Mouse (Mus musculus): ENCODE measurements at regions not wholly inside any gene's neighbourhood (a gene's known extent, or its start where the extent isn't known, plus 50 kb on each side); places are given as distances from the start of the nearest gene placed in this dataset.

- 0 out of 2 replicates have a peak, but pooled peaks cover 2% of the 10 kb centered on the region for H3K4me1 ChIP-seq
Observed at GRCm38 (mm10) chr1:194565574-194565973, 52.4 kb upstream of the Plxna2 start.

GRCm38 (mm10) chr1:194563946-194564345 is 54.1 kb upstream of the Plxna2 start:
- Histone ChIP-seq H3K9me3 (replicated peaks) (no peaks in the 10 kb centered on the region), H3K4me1 (0 out of 2 replicates have a peak, but pooled peaks cover 6% of the 10 kb centered on the region), H3K27ac (replicated peaks) (no peak overlapping the region), H3K4me3 (no peak overlapping the region), H3K27me3 (ENCODE audit: low read depth, poor library complexity, severe bottlenecking) (no peaks in the 10 kb centered on the region), H3K36me3 (no peaks in the 10 kb centered on the region)
- WGBS, result 76% methylated on average over 2 of the region's 2 CpGs
- no peak for DNase-seq (ENCODE audit: low spot score)

More at GRCm38 (mm10) chr1:194565574-194565973, 52.4 kb upstream of the Plxna2 start:
- no peaks in the 10 kb centered on the region for H3K9me3 ChIP-seq (replicated peaks)
- H3K4me3 ChIP-seq, result no peak overlapping the region
- H3K36me3 ChIP-seq, result no peaks in the 10 kb centered on the region
- WGBS, result 85% methylated on average over 1 of the region's 1 CpGs
- no peak for DNase-seq (ENCODE audit: low spot score)
- no peak overlapping the region for H3K27ac ChIP-seq (replicated peaks)
- no peaks in the 10 kb centered on the region for H3K27me3 ChIP-seq (ENCODE audit: low read depth, poor library complexity, severe bottlenecking)

GRCm38 (mm10) chr1:194561098-194561497 is 56.9 kb upstream of the Plxna2 start:
- Histone ChIP-seq H3K4me1 (0 out of 2 replicates have a peak, but pooled peaks cover 6% of the 10 kb centered on the region), H3K36me3 (no peaks in the 10 kb centered on the region), H3K27ac (replicated peaks) (no peak overlapping the region), H3K4me3 (no peak overlapping the region), H3K9me3 (replicated peaks) (no peaks in the 10 kb centered on the region), H3K27me3 (ENCODE audit: low read depth, poor library complexity, severe bottlenecking) (no peaks in the 10 kb centered on the region)
- 72% methylated on average over 1 of the region's 1 CpGs for WGBS
- DNase-seq (ENCODE audit: low spot score), result no peak

GRCm38 (mm10) chr1:194548661-194549060 is 69.4 kb upstream of the Plxna2 start:
- Histone ChIP-seq H3K4me3 (no peak overlapping the region), H3K27me3 (ENCODE audit: low read depth, poor library complexity, severe bottlenecking) (no peaks in the 10 kb centered on the region), H3K27ac (replicated peaks) (no peak overlapping the region), H3K9me3 (replicated peaks) (no peaks in the 10 kb centered on the region), H3K4me1 (no peaks in the 10 kb centered on the region), H3K36me3 (no peaks in the 10 kb centered on the region)
- DNase-seq (ENCODE audit: low spot score), result no peak

- WGBS, result 100% methylated on average over 1 of the region's 1 CpGs
Observed at GRCm38 (mm10) chr1:194548243-194548642, 69.8 kb upstream of the Plxna2 start.

GRCm38 (mm10) chr1:194540923-194541322 is 77.1 kb upstream of the Plxna2 start:
- H3K27ac ChIP-seq (replicated peaks), result no peak overlapping the region
- H3K9me3 ChIP-seq (replicated peaks), result no peaks in the 10 kb centered on the region
- 93% methylated on average over 2 of the region's 2 CpGs for WGBS
- no peaks in the 10 kb centered on the region for H3K36me3 ChIP-seq
- no peak for DNase-seq (ENCODE audit: low spot score)
- no peaks in the 10 kb centered on the region for H3K27me3 ChIP-seq (ENCODE audit: low read depth, poor library complexity, severe bottlenecking)
- no peak overlapping the region for H3K4me3 ChIP-seq
- H3K4me1 ChIP-seq, result no peaks in the 10 kb centered on the region

More at GRCm38 (mm10) chr1:194548243-194548642, 69.8 kb upstream of the Plxna2 start:
- no peaks in the 10 kb centered on the region for H3K27me3 ChIP-seq (ENCODE audit: low read depth, poor library complexity, severe bottlenecking)
- H3K4me3 ChIP-seq, result no peak overlapping the region
- no peak for DNase-seq (ENCODE audit: low spot score)
- H3K27ac ChIP-seq (replicated peaks), result no peak overlapping the region
- H3K9me3 ChIP-seq (replicated peaks), result no peaks in the 10 kb centered on the region
- H3K4me1 ChIP-seq, result no peaks in the 10 kb centered on the region
- no peaks in the 10 kb centered on the region for H3K36me3 ChIP-seq

GRCm38 (mm10) chr1:194527342-194528165 is 90.5 kb upstream of the Plxna2 start:
- Histone ChIP-seq H3K27me3 (ENCODE audit: low read depth, poor library complexity, severe bottlenecking) (no peaks in the 10 kb centered on the region), H3K4me3 (no peak overlapping the region), H3K9me3 (replicated peaks) (no peaks in the 10 kb centered on the region), H3K27ac (replicated peaks) (no peak overlapping the region), H3K4me1 (0 out of 2 replicates have a peak, but pooled peaks cover 2% of the 10 kb centered on the region), H3K36me3 (no peaks in the 10 kb centered on the region)
- DNase-seq (ENCODE audit: low spot score), result no peak
- WGBS, result 90% methylated on average over 2 of the region's 2 CpGs

GRCm38 (mm10) chr1:194524976-194525375 is 93.0 kb upstream of the Plxna2 start:
- Histone ChIP-seq H3K4me3 (no peak overlapping the region), H3K9me3 (replicated peaks) (no peaks in the 10 kb centered on the region), H3K27ac (replicated peaks) (no peak overlapping the region), H3K27me3 (ENCODE audit: low read depth, poor library complexity, severe bottlenecking) (no peaks in the 10 kb centered on the region), H3K4me1 (0 out of 2 replicates have a peak, but pooled peaks cover 2% of the 10 kb centered on the region), H3K36me3 (no peaks in the 10 kb centered on the region)
- no peak for DNase-seq (ENCODE audit: low spot score)
- 95% methylated on average over 2 of the region's 2 CpGs for WGBS

- DNase-seq (ENCODE audit: low spot score), result no peak
- Histone ChIP-seq H3K4me1 (peaks cover 9% of the 10 kb centered on the region), H3K27ac (replicated peaks) (no peak overlapping the region), H3K27me3 (ENCODE audit: low read depth, poor library complexity, severe bottlenecking) (no peaks in the 10 kb centered on the region), H3K36me3 (no peaks in the 10 kb centered on the region), H3K4me3 (no peak overlapping the region), H3K9me3 (replicated peaks) (no peaks in the 10 kb centered on the region)
- 89% methylated on average over 2 of the region's 2 CpGs for WGBS
Observed at GRCm38 (mm10) chr1:194521216-194521615, 96.8 kb upstream of the Plxna2 start.

GRCm38 (mm10) chr1:194519509-194520220 is 98.4 kb upstream of the Plxna2 start:
- H3K9me3 ChIP-seq (replicated peaks), result no peaks in the 10 kb centered on the region
- H3K27me3 ChIP-seq (ENCODE audit: low read depth, poor library complexity, severe bottlenecking), result no peaks in the 10 kb centered on the region
- no peak overlapping the region for H3K4me3 ChIP-seq
- peaks cover 9% of the 10 kb centered on the region for H3K4me1 ChIP-seq
- WGBS, result 87% methylated on average over 6 of the region's 6 CpGs
- H3K27ac ChIP-seq (replicated peaks), result no peak overlapping the region
- no peak for DNase-seq (ENCODE audit: low spot score)
- no peaks in the 10 kb centered on the region for H3K36me3 ChIP-seq

GRCm38 (mm10) chr1:194516136-194516535 is 101.9 kb upstream of the Plxna2 start:
- Histone ChIP-seq H3K9me3 (replicated peaks) (no peaks in the 10 kb centered on the region), H3K4me3 (no peak overlapping the region), H3K27ac (replicated peaks) (no peak overlapping the region), H3K27me3 (ENCODE audit: low read depth, poor library complexity, severe bottlenecking) (no peaks in the 10 kb centered on the region), H3K36me3 (no peaks in the 10 kb centered on the region), H3K4me1 (peaks cover 9% of the 10 kb centered on the region)
- DNase-seq (ENCODE audit: low spot score), result no peak
- 94% methylated on average over 1 of the region's 1 CpGs for WGBS

- no peak overlapping the region for H3K27ac ChIP-seq (replicated peaks)
- H3K36me3 ChIP-seq, result no peaks in the 10 kb centered on the region
- peaks cover 2% of the 10 kb centered on the region; the same call in 1 of the 2 replicates for H3K4me1 ChIP-seq
- H3K4me3 ChIP-seq, result no peak overlapping the region
- no peaks in the 10 kb centered on the region for H3K27me3 ChIP-seq (ENCODE audit: low read depth, poor library complexity, severe bottlenecking)
- no peak for DNase-seq (ENCODE audit: low spot score)
- 95% methylated on average over 1 of the region's 1 CpGs for whole genome bisulfite sequencing
- no peaks in the 10 kb centered on the region for H3K9me3 ChIP-seq (replicated peaks)
Observed at GRCm38 (mm10) chr1:194508314-194508713, 109.7 kb upstream of the Plxna2 start.

- Histone ChIP-seq H3K4me3 (no peak overlapping the region), H3K36me3 (no peaks in the 10 kb centered on the region), H3K4me1 (peaks cover 2% of the 10 kb centered on the region; the same call in 1 of the 2 replicates), H3K9me3 (replicated peaks) (no peaks in the 10 kb centered on the region), H3K27ac (replicated peaks) (no peak overlapping the region), H3K27me3 (ENCODE audit: low read depth, poor library complexity, severe bottlenecking) (no peaks in the 10 kb centered on the region)
- DNase-seq (ENCODE audit: low spot score), result no peak
- WGBS, result 43% methylated on average over 3 of the region's 3 CpGs
Observed at GRCm38 (mm10) chr1:194505826-194506225, 112.2 kb upstream of the Plxna2 start.

Data from midbrain, embryonic 10.5 days (tissue).